Mouse (Mus musculus) liver, adult 2 months (tissue): Measurements from ENCODE around the gene Fndc10. TPM values are rescaled to one million over a fixed set of nuclear protein-coding genes. Genes with fewer than 3 reads are reported as not detected.

Experiments
- DNase-seq: peaks from one replicate; pipeline ENCODE4 v3.0.0-alpha.2; 2011; ENCODE audit warnings: low read depth, low spot score; ENCODE audit errors: extremely low read depth
- H3K27ac ChIP-seq: fragments of 200-500 bp; replicated peaks from 2 replicates; pipeline ENCODE4 v1.5.1; 2012; ENCODE audit warnings: low read depth, mild to moderate bottlenecking, control low read depth, inconsistent platforms, low read length; ENCODE audit not compliant: insufficient read depth
- H3K27me3 ChIP-seq: fragments of 200-500 bp; 2 replicates; pipeline ENCODE4 v1.6.1; 2012; ENCODE audit warnings: mild to moderate bottlenecking, moderate library complexity, low read length, inconsistent platforms; ENCODE audit not compliant: control insufficient read depth, insufficient read depth
- H3K36me3 ChIP-seq: fragments of 200-500 bp; 2 replicates; pipeline ENCODE4 v1.6.1; 2012; ENCODE audit warnings: low read length, inconsistent platforms; ENCODE audit not compliant: control insufficient read depth, insufficient read depth
- H3K4me1 ChIP-seq: fragments of 200-500 bp; 2 replicates; pipeline ENCODE4 v1.6.1; 2011; ENCODE audit warnings: low read length; ENCODE audit not compliant: control insufficient read depth, insufficient read depth
- H3K4me3 ChIP-seq: fragments of 200-500 bp; 2 replicates; pipeline ENCODE4 v1.5.1; 2011; ENCODE audit warnings: low read depth, mild to moderate bottlenecking, control low read depth, low read length, moderate library complexity; ENCODE audit not compliant: insufficient read depth
- H3K79me2 ChIP-seq: fragments of 200-500 bp; 2 replicates; pipeline ENCODE4 v1.6.1; 2012; ENCODE audit warnings: inconsistent platforms, mild to moderate bottlenecking, low read length, moderate library complexity; ENCODE audit not compliant: control insufficient read depth, insufficient read depth
- H3K9ac ChIP-seq: fragments of 200-500 bp; 2 replicates; pipeline ENCODE4 v1.6.1; 2012; ENCODE audit warnings: low read depth, mild to moderate bottlenecking, control low read depth, inconsistent platforms, low read length
- CTCF ChIP-seq: fragments of 200-500 bp; IDR thresholded peaks from 2 replicates; pipeline ENCODE4 v1.5.1; 2011; ENCODE audit warnings: low read depth, low read length, control low read depth
- POLR2A ChIP-seq: fragments of 200-500 bp; IDR thresholded peaks from 2 replicates; pipeline ENCODE4 v1.6.1; 2011; ENCODE audit warnings: low read length, control low read depth; ENCODE audit not compliant: insufficient read depth; ENCODE audit errors: extremely low read depth
- WGBS: fragments of 180-500 bp; shearing (Covaris S2); methylation state at CpG from one replicate; pipeline ENCODE4 v1.1.7; 2018; 5-methylcytosine and 5-hydroxymethylcytosine counted together
- polyA plus RNA-seq: library from polyadenylated mRNA; depleted of rRNA; stranded (reverse); fragments of >200 nt; gene quantifications from 2 replicates; pipeline ENCODE4 v1.2.3, GENCODE M21; 2012
- total RNA-seq: library from RNA; depleted of rRNA; stranded (reverse); fragments of >200 nt; gene quantifications from 2 replicates; pipeline ENCODE4 v1.2.3, GENCODE M21; 2014

The Fndc10 gene
- total and polyA plus RNA-seq, 2 experiments = 0.37 to 0.77 TPM

DNA sequence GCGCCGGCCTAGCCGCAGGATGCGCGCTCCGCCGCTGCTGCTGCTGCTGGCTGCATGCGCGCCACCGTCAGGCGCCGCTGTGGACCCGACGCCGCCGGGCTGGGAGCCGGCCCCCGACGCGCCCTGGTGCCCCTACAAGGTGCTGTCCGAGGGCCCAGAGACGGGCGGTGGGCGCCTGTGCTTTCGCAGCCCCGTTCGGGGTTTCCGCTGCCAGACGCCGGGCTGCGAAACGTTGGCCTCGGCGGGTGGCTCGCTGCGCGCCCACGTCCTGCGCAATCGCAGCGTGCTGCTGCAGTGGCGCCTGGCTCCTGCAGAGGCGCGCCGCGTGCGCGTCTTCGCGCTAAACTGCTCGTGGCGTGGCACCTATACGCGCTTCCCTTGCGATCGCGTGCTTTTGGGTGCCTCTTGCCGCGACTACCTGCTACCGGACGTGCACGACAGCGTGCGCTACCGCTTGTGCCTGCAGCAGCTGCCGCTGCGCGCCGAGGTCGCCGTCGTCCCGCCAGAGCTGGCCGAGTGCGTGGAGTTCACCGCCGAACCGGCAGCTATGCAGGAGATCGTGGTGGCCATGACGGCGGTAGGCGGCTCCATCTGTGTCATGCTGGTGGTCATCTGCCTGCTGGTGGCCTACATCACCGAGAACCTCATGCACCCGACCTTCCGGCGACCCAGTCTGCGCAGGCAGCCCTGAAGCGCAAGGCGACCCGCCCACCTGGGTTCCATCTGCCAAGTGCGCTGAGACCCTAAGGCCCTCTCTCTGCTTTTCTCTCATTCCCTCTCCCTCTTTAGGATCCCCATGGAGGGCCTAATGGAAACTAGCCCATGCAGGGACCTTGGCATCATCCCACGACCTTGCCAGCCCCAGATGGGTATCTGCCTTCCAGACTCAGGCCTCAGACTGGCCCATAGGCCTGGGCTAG is 600 bp downstream of the Fndc10 start:
- Histone ChIP-seq H3K4me3 (peak overlapping the region; percentile 49), H3K79me2 (no peaks in the 10 kb centered on the region), H3K27me3 (peaks cover 6% of the 10 kb centered on the region; the same call in 1 of the 2 replicates), H3K9ac (peak overlapping the region; percentile 24), H3K36me3 (no peaks in the 10 kb centered on the region), H3K4me1 (no peaks in the 10 kb centered on the region), H3K27ac (no peak overlapping the region)
- WGBS = 3% methylated on average over 92 of the region's 92 CpGs
- no peak for DNase-seq
- TF ChIP-seq POLR2A (no peak), CTCF (0 out of 2 replicates have a peak, but pooled peaks have one; percentile 30)

DNA sequence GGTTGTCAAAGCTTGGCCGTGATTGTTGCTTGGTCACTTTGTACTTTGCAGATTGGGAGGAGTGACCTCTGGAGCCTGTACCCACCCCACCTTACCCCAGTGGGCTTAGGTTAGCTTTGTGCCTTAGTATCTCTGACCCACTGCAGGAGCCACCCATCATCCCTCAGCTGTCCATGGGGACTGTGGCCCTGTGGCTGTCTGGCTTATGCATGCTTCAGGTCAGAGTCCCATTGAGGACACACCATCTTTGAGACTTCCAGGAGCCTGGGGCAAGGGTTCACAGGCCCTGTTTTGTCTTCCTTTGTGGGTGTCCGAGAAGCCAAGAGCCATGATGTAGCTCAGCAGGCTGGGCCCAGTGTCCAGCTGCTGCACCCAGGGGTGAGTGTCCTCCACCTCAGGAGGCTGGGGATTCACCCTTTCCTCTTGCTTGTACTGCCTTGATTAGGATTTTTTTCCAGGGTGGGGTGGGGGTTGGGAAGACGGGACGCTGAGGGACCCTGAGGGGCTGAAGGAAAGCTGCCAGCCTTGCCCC is 1.5 kb downstream of the Fndc10 start:
- H3K4me3 ChIP-seq = no peak overlapping the region
- H3K27me3 ChIP-seq = peaks cover 6% of the 10 kb centered on the region; the same call in 1 of the 2 replicates
- no peak for TF ChIP-seq POLR2A
- no peak for TF ChIP-seq CTCF
- no peak overlapping the region for H3K27ac ChIP-seq
- WGBS = 71% methylated on average over 4 of the region's 4 CpGs
- H3K9ac ChIP-seq = no peak overlapping the region
- no peaks in the 10 kb centered on the region for H3K36me3 ChIP-seq
- no peaks in the 10 kb centered on the region for H3K79me2 ChIP-seq
- H3K4me1 ChIP-seq = no peaks in the 10 kb centered on the region
- DNase-seq = no peak

DNA sequence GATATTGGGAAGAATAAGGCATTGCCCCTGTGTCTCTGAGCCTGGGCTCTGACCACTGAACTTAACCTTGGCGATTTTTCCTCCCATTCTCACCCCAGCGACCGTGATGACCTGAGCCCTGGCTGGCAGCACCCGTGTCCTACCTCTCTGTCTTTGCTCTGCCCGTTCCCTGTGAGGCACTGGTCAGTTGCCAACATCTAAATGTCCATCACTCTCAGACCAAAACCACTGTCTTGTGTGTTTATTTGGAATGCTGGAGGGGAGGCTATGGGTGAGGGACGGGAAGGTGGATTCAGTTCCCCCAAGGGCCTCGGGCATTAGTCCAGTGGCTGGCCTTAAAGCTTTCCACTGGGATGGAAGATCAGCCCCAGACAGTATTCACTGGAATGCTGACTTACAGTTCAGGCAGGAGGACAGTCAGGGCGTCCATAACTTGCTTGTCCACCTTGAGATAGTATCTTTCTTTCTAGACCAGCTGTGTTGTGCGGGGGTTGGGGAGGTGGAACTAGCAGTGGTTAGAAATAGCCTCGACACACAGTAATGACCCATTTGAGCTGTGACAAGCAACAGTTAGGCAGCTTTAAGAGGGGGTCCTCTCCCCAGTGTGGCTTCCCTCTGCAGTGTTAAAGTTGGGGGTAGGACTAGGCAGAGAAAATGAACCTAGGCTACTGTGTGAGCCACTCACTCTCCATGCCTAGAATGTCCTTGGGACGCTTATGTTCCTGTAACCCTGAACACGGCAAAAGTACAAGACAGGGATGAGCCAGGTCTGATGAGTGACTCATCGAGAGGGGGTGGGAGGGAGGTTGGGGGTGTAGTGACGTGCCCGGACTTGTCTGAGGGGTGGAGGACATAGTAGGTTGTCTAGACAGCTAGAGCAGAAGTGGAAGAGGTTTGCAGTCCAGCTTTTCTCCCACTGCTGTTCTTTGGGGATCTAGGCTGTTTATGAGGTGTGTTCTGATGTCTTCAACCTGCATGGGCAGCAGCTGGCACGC is 2.4 kb downstream of the Fndc10 start:
- H3K79me2 ChIP-seq = no peaks in the 10 kb centered on the region
- no peak overlapping the region for H3K27ac ChIP-seq
- TF ChIP-seq CTCF (no peak), POLR2A (no peak)
- H3K27me3 ChIP-seq = peaks cover 6% of the 10 kb centered on the region; the same call in 1 of the 2 replicates
- H3K4me3 ChIP-seq = no peak overlapping the region
- DNase-seq = no peak
- H3K9ac ChIP-seq = no peak overlapping the region
- no peaks in the 10 kb centered on the region for H3K36me3 ChIP-seq
- no peaks in the 10 kb centered on the region for H3K4me1 ChIP-seq
- 68% methylated on average over 16 of the region's 16 CpGs for WGBS

DNA sequence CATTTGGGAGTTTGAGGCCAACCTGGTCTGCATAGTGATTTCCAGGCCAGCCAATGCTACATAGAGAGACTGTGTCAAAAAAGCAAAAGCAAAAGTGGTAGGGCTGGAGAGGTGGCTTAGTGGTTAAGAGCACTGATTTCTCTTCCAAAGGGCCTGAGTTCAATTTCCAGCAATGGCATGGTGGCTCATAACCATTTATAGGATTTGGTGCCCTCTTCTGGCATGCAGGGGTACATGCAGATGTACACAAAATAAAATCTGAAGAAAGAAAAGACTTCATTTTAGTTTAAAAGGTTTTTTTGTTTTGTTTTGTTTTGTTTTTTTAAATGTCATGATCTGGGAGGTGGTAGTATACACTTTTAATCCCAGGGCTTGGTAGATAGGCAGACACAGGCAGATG is 6.3 kb downstream of the Fndc10 start:
- Histone ChIP-seq H3K36me3 (no peaks in the 10 kb centered on the region), H3K4me1 (no peaks in the 10 kb centered on the region), H3K27ac (no peak overlapping the region), H3K9ac (no peak overlapping the region), H3K27me3 (no peaks in the 10 kb centered on the region), H3K4me3 (no peak overlapping the region), H3K79me2 (peaks cover 5% of the 10 kb centered on the region)
- TF ChIP-seq POLR2A = no peak
- 0 out of 2 replicates have a peak, but pooled peaks have one; percentile 19 for TF ChIP-seq CTCF
- peak; percentile 46 for DNase-seq

DNA sequence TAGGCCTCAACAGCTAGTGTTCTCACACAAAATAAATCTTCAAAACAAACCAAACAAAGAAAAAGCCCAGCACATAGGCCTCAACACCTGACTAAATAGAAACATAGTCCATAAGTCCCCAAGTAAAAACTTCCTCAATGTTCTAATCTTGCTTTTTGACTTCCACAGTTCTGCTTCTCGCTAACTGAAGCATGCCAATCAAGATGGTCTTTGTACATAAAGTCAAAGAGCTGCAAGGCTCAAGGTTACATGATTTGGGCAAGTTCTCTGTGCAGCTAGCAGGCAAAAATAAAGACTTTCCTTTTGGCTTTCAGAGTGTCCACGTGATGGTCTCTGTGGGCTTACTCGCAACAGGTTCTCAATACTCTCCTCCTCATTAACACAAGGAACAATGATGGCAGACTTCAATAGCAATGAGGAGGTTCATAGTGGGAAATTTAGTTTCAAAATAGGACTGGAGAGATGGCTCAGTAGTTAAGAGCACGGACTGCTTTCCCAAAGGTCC is 9.3 kb downstream of the Fndc10 start:
- Histone ChIP-seq H3K79me2 (peaks cover 19% of the 10 kb centered on the region), H3K4me3 (no peak overlapping the region), H3K36me3 (no peaks in the 10 kb centered on the region), H3K27me3 (no peaks in the 10 kb centered on the region), H3K27ac (no peak overlapping the region), H3K9ac (no peak overlapping the region), H3K4me1 (peaks cover 2% of the 10 kb centered on the region)
- WGBS = 98% methylated on average over 4 of the region's 4 CpGs
- no peak for DNase-seq
- no peak for TF ChIP-seq CTCF
- TF ChIP-seq POLR2A = no peak
